Mouse (Mus musculus) embryonic facial prominence, embryonic 14.5 days (tissue): ENCODE data around the gene Arhgap1. TPM values are rescaled to one million over a fixed set of nuclear protein-coding genes. Genes with fewer than 3 reads are reported as not detected.

Source experiments
- ATAC-seq: fragments of 200-750 bp; cut with Nextera tagmentation; 2 replicates; pipeline ENCODE4 v1.8.0; 2017; ENCODE audit warnings: low read depth, moderate number of reproducible peaks, moderate TSS enrichment
- DNase-seq: peaks from one replicate; pipeline ENCODE4 v3.0.0-alpha.2; 2015; ENCODE audit warnings: low spot score
- H3K27ac ChIP-seq: fragments of 300-500 bp; sonication (generic); replicated peaks from 2 replicates; pipeline ENCODE4 v1.5.1; 2014; ENCODE audit warnings: low read depth, mild to moderate bottlenecking, low read length, moderate library complexity
- H3K27me3 ChIP-seq: fragments of 300-500 bp; sonication (generic); replicated peaks from 2 replicates; pipeline ENCODE4 v1.6.1; 2014; ENCODE audit warnings: low read length; ENCODE audit not compliant: control insufficient read depth, insufficient read depth
- H3K36me3 ChIP-seq: fragments of 300-500 bp; sonication (generic); 2 replicates; pipeline ENCODE4 v1.6.1; 2014; ENCODE audit warnings: low read length, mixed read lengths; ENCODE audit not compliant: control insufficient read depth, insufficient read depth
- H3K4me1 ChIP-seq: fragments of 300-500 bp; sonication (generic); 2 replicates; pipeline ENCODE4 v1.6.1; 2014; ENCODE audit warnings: antibody characterized with exemption, low read length; ENCODE audit not compliant: control insufficient read depth, insufficient read depth
- H3K4me2 ChIP-seq: fragments of 300-500 bp; sonication (generic); 2 replicates; pipeline ENCODE4 v1.6.1; 2014; ENCODE audit warnings: low read depth, mild to moderate bottlenecking, low read length, moderate library complexity, mixed read lengths
- H3K4me3 ChIP-seq: fragments of 300-500 bp; sonication (generic); 2 replicates; pipeline ENCODE4 v1.5.1; 2014; ENCODE audit warnings: low read depth, mild to moderate bottlenecking, low read length
- H3K9ac ChIP-seq: fragments of 300-500 bp; sonication (generic); 2 replicates; pipeline ENCODE4 v1.6.1; 2014; ENCODE audit warnings: low read depth, mild to moderate bottlenecking, low read length, moderate library complexity, mixed read lengths
- H3K9me3 ChIP-seq: fragments of 300-500 bp; sonication (generic); 2 replicates; pipeline ENCODE4 v1.6.1; 2016; ENCODE audit warnings: low read length; ENCODE audit not compliant: control insufficient read depth
- WGBS: fragments of 180-500 bp; shearing (Covaris S2); extraction: QIAGEN DNeasy Blood & Tissue Kit; methylation state at CpG from one replicate; pipeline ENCODE4 v1.1.7; 2014; 5-methylcytosine and 5-hydroxymethylcytosine counted together
- polyA plus RNA-seq: library from polyadenylated mRNA; unstranded; fragments of >200 nt; fragmentation: Nextera tagmentation; extraction: Ambion mirVana; gene quantifications from 2 replicates; pipeline ENCODE4 v1.2.1, GENCODE M21; 2014

Arhgap1 gene
- polyA plus RNA-seq, 1 experiment from 2014 or later, result 117 TPM

DNA sequence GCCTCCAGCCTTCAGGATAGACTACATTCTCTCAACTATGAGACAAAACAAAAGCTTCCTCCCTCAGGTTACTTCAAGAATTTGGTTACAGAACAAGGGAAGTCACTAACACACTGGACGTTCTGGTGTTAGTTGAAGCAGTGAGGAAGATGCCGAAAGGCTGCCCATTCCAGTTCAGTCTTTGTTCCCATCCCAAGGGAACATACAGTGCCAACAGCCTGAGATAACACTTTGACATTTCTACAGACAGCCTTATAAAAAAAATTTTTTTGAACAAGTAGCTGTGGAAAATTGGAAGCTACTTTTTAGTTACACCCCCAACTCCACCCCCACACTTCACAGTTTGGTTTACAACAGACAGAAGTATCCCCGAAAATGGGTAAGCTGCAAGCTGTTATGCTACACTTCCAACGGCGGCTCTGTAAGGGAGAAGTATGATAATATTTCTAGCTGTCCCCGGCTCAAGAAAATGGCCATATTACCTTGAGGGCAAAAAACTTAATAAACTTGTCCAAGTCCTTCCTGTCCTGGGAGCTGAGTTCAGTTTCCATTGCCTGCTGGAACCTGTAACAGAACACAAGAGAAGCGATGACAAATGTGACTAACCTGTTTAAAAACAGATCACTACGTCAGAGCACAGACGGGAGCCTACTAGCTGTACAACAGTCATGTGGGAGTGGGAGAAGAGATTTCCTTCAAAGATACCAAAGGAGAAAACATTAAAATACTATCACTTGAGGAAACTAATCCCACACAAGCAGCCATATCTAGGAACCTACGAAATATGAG lies 46.0 kb downstream of the Arhgap1 start:
- 84% methylated on average over 10 of the region's 10 CpGs for WGBS
- no peak for ATAC-seq

DNA sequence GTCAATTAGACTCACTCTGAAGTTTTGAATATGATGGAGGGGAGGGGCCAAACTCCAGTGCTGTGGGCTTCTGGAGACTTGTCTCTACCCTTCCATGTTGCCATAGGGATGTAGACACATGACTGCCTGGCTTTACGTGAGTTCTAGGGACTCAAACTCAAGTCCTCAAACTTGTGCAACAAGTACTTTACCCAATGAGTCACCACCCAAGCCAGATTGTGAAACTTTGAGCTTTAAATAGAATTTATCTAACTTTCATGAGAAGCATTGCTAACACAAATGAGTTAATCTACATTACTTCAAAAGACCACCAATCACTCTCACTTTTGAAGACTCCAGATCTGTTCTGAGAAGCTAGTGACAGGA lies 46.5 kb downstream of the Arhgap1 start:
- Histone ChIP-seq H3K36me3 (peaks cover 24% of the 10 kb centered on the region), H3K27me3 (no peaks in the 10 kb centered on the region), H3K4me1 (no peaks in the 10 kb centered on the region), H3K4me3 (no peak overlapping the region), H3K9me3 (no peaks in the 10 kb centered on the region), H3K9ac (no peak overlapping the region), H3K27ac (no peak overlapping the region), H3K4me2 (no peak overlapping the region)
- WGBS, result 67% methylated on average over 1 of the region's 1 CpGs
- no peak for ATAC-seq
- no peak for DNase-seq

More for the DNA sequence above, 46.0 kb downstream of the Arhgap1 start:
- H3K9me3 ChIP-seq, result no peaks in the 10 kb centered on the region
- no peak overlapping the region for H3K4me3 ChIP-seq
- peaks cover 24% of the 10 kb centered on the region for H3K36me3 ChIP-seq
- no peak overlapping the region for H3K27ac ChIP-seq
- no peak overlapping the region for H3K9ac ChIP-seq
- DNase-seq, result no peak
- no peaks in the 10 kb centered on the region for H3K27me3 ChIP-seq
- H3K4me1 ChIP-seq, result no peaks in the 10 kb centered on the region
- H3K4me2 ChIP-seq, result no peak overlapping the region

DNA sequence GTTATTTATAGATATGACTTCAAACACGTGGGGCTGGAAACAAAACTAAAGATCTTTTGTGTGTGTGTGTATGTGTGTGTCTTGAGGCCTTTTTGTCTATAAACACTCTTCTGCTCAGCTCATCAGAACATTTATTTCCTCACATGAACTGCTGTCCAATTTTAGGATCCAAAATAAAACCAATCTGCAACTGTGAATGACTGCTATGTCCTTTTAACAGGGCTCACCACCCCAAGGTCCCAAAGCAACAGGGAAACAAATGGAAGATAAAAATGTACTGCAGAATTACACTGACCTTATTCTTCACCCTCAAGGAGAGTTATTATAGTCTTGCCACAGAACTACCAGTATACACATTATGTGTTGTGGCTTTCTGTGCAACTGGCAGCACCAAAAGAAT lies 49.6 kb downstream of the Arhgap1 start:
- H3K27ac ChIP-seq, result no peak overlapping the region
- DNase-seq, result no peak
- H3K36me3 ChIP-seq, result peaks cover 15% of the 10 kb centered on the region
- no peak overlapping the region for H3K4me2 ChIP-seq
- no peak overlapping the region for H3K9ac ChIP-seq
- H3K4me1 ChIP-seq, result no peaks in the 10 kb centered on the region
- H3K9me3 ChIP-seq, result no peaks in the 10 kb centered on the region
- no peaks in the 10 kb centered on the region for H3K27me3 ChIP-seq
- H3K4me3 ChIP-seq, result no peak overlapping the region
- 74% methylated on average over 1 of the region's 1 CpGs for WGBS
- no peak for ATAC-seq

DNA sequence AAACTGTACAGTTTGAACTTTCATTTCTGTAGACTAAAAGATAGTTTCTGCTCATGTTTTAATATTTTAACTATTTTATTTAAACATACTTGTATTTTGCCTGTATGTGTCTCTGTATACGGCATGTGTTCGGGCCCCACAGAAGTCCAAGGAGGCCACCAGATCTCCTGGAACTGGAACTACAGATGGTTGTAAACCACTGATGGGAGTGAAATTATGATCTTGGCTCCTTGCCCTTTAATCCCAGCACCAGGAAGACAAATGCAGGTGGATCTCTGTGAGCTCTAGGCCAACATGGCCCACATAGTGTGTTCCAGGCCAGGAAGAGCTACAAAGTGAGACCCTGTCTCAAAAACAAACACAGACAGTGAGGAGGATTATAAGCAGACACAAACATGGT lies 51.7 kb downstream of the Arhgap1 start:
- DNase-seq (no peak), ATAC-seq (no peak)
- H3K9ac ChIP-seq, result no peak overlapping the region
- no peaks in the 10 kb centered on the region for H3K4me1 ChIP-seq
- H3K36me3 ChIP-seq, result 0 out of 2 replicates have a peak, but pooled peaks cover 5% of the 10 kb centered on the region
- no peak overlapping the region for H3K4me2 ChIP-seq
- H3K9me3 ChIP-seq, result no peaks in the 10 kb centered on the region
- H3K27me3 ChIP-seq, result no peaks in the 10 kb centered on the region
- WGBS, result 100% methylated on average over 2 of the region's 2 CpGs
- H3K27ac ChIP-seq, result no peak overlapping the region
- H3K4me3 ChIP-seq, result no peak overlapping the region

DNA sequence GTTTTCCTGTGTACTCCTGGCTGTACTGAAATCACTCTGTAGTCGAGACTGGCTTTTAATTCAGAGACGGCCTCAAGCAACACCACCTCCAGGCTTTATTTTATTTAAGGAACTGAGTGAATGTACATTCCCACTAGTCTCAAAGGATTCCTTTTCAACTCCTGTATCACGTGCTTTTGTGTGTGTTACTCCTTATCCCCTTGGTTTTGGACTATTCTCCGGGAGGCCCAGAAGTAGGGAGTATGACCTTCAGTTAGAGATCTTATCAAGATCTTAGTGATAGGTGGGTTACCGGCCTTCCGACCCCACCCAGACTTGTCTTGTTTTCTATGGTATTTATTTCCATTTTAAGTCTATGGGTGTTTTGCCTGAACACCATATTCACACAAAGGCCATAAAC lies 56.1 kb downstream of the Arhgap1 start:
- Histone ChIP-seq H3K27ac (no peak overlapping the region), H3K9ac (no peak overlapping the region), H3K27me3 (no peaks in the 10 kb centered on the region), H3K9me3 (no peaks in the 10 kb centered on the region), H3K4me1 (0 out of 2 replicates have a peak, but pooled peaks cover 5% of the 10 kb centered on the region), H3K4me2 (no peak overlapping the region), H3K4me3 (no peak overlapping the region), H3K36me3 (0 out of 2 replicates have a peak, but pooled peaks cover 5% of the 10 kb centered on the region)
- 78% methylated on average over 6 of the region's 6 CpGs for WGBS
- no peak for DNase-seq
- no peak for ATAC-seq

DNA sequence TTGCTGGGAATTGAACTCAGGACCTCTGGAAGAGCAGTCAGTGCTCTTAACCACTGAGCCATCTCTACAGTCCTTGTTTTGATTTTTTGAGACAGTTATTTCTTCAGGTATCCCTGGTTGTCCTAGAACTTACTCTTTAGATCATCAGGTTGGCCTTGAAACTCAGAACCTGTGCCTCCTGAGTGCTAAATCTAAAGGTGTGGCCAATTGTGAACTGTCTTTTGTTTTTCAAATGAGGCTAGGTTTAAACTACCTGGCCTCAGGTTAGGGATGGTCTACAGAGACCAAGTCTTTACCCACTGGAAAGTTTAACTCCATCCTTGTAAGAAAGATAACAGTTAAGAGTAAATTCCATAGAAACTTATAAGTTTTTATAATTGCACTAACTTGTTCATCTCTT lies 56.8 kb downstream of the Arhgap1 start:
- DNase-seq (no peak), ATAC-seq (no peak)
- Histone ChIP-seq H3K27ac (no peak overlapping the region), H3K27me3 (no peaks in the 10 kb centered on the region), H3K9me3 (no peaks in the 10 kb centered on the region), H3K4me2 (no peak overlapping the region), H3K9ac (no peak overlapping the region), H3K4me3 (no peak overlapping the region), H3K4me1 (peaks cover 7% of the 10 kb centered on the region), H3K36me3 (0 out of 2 replicates have a peak, but pooled peaks cover 5% of the 10 kb centered on the region)

DNA sequence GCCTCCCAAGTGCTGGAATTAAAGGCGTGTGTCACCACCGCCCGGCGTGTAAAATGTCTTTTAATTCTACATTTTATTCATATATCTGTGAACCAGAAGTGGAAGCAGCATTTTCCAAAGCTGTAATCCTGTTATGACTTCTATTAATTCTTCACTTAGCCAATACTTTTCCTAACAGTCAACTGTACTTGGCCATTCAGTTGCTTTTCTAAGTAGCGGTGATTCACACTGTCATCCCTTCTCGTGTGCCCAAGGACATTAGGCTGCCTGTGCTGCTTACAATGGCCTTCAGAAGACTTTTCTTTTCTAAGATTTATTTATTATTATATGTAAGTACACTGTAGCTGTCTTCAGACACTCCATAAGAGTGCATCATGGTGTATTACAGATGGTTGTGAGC lies 58.7 kb downstream of the Arhgap1 start:
- Histone ChIP-seq H3K4me3 (no peak overlapping the region), H3K4me1 (peaks cover 11% of the 10 kb centered on the region), H3K9ac (no peak overlapping the region), H3K9me3 (no peaks in the 10 kb centered on the region), H3K27me3 (no peaks in the 10 kb centered on the region), H3K27ac (no peak overlapping the region), H3K36me3 (0 out of 2 replicates have a peak, but pooled peaks cover 5% of the 10 kb centered on the region), H3K4me2 (no peak overlapping the region)
- 93% methylated on average over 6 of the region's 6 CpGs for WGBS
- ATAC-seq (no peak), DNase-seq (no peak)

DNA sequence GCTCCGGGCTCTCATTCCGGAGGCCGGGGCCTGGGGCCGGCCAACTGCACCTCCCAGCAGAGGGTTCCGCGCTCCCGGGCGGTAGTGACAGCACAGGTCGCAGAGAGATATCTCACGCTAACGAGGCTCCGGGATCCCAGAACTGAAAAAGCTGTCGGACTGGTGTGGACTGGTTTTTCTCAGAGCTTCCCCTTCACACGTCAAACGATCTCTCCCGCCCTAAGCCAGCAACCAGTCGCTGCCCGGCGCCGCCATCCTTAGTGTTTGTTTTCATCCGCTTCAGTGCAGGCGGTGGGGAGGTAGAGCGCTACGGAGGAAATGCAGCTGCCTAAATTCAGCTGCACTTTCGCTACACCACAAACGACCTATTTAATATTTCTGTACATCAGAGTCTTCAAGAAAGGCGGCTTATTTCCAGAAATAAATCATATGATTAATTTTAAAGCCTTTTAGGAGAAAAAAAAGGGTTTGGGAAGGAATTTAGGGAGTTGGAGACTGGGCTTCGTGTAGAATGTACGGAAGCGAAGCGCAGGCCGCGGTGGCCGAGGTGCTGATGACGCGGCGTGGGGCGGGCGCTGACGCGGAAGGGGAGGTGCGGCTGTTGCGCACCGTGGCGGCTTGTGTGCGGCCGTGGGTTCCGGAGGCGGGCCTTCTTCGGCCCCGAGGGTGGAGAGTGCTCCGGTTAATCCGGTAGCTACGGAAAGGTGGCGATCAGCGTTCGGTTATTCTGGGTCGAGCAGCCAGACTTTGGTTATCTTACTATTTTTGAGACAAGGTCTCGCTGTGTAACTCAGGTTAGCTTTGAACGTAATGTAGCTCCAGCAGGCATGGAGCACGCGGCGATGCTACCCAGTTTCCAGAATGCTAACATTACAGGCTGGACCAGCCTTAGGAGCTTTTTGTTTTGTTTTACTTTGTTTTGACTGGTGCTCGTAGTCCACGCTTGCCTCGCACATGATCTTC lies 60.9 kb downstream of the Arhgap1 start, which contains the start of the genes Atg13 and Harbi1:
TSS of gene Atg13 (minus strand) at position 305 of the 963 bp plus-strand sequence.
TSS of gene Harbi1 (plus strand) at position 581 of the 963 bp plus-strand sequence.
- Histone ChIP-seq H3K27ac (peak within 1 kb of the TSS; percentile 91), H3K9me3 (no peaks in the 10 kb centered on the region), H3K9ac (peak within 1 kb of the TSS; percentile 90), H3K36me3 (no peaks in the 10 kb centered on the region), H3K4me1 (peaks cover 11% of the 10 kb centered on the region), H3K4me2 (peak within 1 kb of the TSS; percentile 81), H3K27me3 (no peaks in the 10 kb centered on the region), H3K4me3 (peak within 1 kb of the TSS; percentile 95)
- peak; percentile 96 for DNase-seq
- under 1% methylated on average over 65 of the region's 66 CpGs for WGBS
- peak; percentile 98 for ATAC-seq
